Mouse (Mus musculus): Measurements from ENCODE around the gene Pex6.

DNA sequence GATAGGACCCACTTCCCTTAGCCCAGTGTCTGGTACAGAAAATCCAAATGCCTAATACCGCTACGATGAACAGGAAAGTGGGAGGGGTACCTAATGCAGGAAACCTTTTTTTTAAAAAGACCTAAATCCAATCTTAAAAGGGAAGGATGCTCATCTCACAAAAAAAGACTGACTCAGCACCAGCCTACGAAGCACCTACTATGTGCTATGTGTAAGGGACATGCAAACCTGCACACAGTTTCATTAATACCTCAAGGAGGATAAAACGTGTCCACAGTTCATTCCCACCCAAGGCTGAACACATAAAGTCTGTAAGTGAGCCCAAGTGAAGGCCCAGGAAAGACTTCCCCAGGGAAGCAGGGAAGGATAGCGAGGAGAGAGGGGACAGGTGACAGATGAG, 8.8 kb upstream of the Pex6 start:
- TF ChIP-seq CTCF (IDR thresholded peaks at IDR 0.05; ENCODE audit: borderline replicate concordance, control insufficient read depth, extremely low read depth, insufficient read depth, low read length, poor library complexity) (no peak), POLR2A (IDR thresholded peaks at IDR 0.05; ENCODE audit: control insufficient read depth, extremely low read depth, insufficient read depth, low read length, poor library complexity) (no peak)

All from thymus, adult 2 months (tissue).